Mouse (Mus musculus): Measurements from ENCODE around the gene Cplx3.

Gene Cplx3

DNA sequence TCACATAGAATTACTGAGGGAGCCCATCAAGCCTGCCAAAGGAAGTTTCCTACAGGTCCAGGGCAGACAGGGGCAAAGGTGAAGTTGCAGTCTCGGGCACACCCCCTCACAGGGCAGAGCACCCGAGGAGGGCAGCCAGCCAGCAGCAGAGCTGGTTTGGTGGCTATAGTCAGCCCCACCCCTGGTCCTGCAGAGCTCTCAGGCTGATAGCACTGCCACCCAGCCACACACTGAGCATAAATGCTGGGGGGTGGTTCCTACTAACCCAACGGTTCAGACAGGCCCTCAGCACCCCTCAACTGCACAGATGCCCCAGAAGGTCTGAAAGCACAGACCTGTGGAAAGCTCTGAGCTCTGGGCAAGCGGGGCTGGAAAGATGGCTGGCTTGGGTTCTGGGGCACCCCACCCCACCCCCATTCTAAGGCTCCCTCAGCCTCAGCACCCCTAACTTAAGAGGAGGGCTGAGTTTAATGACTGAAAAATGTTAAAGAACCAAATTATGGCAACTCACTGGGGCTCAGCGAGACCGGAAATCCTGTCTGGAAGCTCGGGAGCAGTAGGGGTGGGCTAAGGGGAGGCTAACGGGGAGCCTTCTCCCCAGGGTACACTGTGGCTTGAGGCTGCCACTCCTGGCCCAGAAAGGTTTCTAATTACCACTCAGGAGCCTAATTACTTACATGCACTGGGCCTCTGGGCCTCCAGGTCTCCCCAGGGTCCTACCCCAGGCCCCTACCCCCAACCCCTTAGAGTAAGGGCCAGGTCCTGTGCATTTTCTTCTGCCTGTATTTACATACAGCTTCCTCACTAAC lies 32.8 kb upstream of the Cplx3 start:
- DNase-seq (ENCODE audit: low read depth, low spot score) = no peak

GRCm38 (mm10) chr9:57637741-57638322 lies 31.8 kb upstream of the Cplx3 start:
- peak; percentile 62 for DNase-seq (ENCODE audit: low read depth, low spot score)

- DNase-seq (ENCODE audit: low read depth, low spot score) = no peak
Measured at GRCm38 (mm10) chr9:57637272-57637671, 31.2 kb upstream of the Cplx3 start.

- no peak for DNase-seq (ENCODE audit: low read depth, low spot score)
Measured at GRCm38 (mm10) chr9:57633481-57634024, 27.5 kb upstream of the Cplx3 start.

DNA sequence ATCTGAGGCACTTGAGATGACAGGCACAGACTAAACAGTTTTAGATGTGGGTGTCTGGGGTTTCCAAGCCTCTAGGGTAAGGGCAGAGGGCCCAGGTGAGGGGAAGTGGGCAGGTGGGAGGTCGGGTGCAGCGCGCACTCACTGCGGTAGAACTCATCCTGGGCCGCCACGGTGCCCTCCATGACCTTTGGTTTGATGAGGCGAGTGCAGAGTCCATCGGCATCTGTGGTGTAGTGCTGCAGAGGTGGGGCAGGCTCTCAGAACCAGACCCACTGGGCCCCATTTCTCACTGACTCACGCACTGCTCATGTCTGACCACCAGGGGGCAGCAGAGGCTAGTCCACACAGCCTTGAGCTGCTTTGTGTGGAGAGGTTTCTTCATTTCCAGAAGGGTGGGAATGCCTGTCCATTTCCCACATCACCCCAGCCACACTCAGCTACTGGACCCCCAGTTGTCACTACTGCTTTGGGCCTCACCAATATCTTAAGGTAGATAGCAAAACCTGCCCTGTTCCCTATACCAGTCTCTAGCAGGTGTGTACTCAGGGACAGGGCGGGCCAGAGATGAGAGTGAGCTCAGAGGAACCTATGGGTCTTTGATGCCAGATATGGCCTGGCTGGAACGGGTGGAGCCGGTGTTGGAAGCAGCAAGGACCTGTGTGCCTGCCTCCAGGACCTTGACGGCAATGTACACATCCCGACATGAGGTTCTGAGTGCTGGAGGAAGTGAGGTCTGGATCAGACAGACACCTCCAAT lies 23.2 kb upstream of the Cplx3 start:
- peak; percentile 54 for DNase-seq (ENCODE audit: low read depth, low spot score)

- no peak for DNase-seq (ENCODE audit: low read depth, low spot score)
Measured at GRCm38 (mm10) chr9:57628717-57629116, 22.6 kb upstream of the Cplx3 start.

- DNase-seq (ENCODE audit: low read depth, low spot score) = no peak
Measured at GRCm38 (mm10) chr9:57627892-57628291, 21.8 kb upstream of the Cplx3 start.

GRCm38 (mm10) chr9:57627191-57627590 lies 21.1 kb upstream of the Cplx3 start:
- DNase-seq (ENCODE audit: low read depth, low spot score) = no peak

GRCm38 (mm10) chr9:57625674-57626500 lies 19.8 kb upstream of the Cplx3 start:
- no peak for DNase-seq (ENCODE audit: low read depth, low spot score)

- no peak for DNase-seq (ENCODE audit: low read depth, low spot score)
Measured at GRCm38 (mm10) chr9:57624295-57624694, 18.2 kb upstream of the Cplx3 start.

- no peak for DNase-seq (ENCODE audit: low read depth, low spot score)
Measured at GRCm38 (mm10) chr9:57620674-57621073, 14.6 kb upstream of the Cplx3 start, which contains the start of gene Lman1l. Gene Lman1l, minus strand, starts transcription at chr9:57620774.

- DNase-seq (ENCODE audit: low read depth, low spot score) = no peak
Measured at GRCm38 (mm10) chr9:57618854-57619253, 12.8 kb upstream of the Cplx3 start.

- no peak for DNase-seq (ENCODE audit: low read depth, low spot score)
Measured at GRCm38 (mm10) chr9:57617556-57618169, 11.6 kb upstream of the Cplx3 start.

GRCm38 (mm10) chr9:57614786-57615185 lies 8.7 kb upstream of the Cplx3 start:
- DNase-seq (ENCODE audit: low read depth, low spot score) = no peak

- DNase-seq (ENCODE audit: low read depth, low spot score) = no peak
Measured at GRCm38 (mm10) chr9:57613975-57614374, 7.9 kb upstream of the Cplx3 start.

GRCm38 (mm10) chr9:57612587-57612986 lies 6.5 kb upstream of the Cplx3 start:
- no peak for DNase-seq (ENCODE audit: low read depth, low spot score)

GRCm38 (mm10) chr9:57610359-57610826 lies 4.3 kb upstream of the Cplx3 start:
- DNase-seq (ENCODE audit: low read depth, low spot score) = no peak

DNA sequence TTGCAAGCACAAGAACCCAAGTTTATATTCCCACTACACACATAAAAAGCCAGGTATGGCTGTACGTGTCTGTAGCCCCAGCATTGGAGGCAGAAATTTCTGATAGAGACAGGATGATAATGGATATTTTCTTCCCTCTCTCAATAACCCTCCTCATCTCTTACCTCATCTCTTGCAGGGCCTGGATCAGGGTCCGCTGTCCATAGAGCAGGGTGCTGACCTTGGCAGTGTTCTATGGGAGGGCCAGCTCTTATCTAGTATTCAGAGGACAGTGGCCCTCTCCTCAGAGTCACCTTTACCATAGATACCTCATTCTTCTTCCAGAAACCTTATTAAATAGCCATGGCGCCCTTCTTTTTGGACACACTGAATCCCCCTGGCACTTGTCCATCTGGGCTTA lies 3.7 kb upstream of the Cplx3 start:
- DNase-seq (ENCODE audit: low read depth, low spot score) = no peak

- no peak for DNase-seq (ENCODE audit: low read depth, low spot score)
Measured at GRCm38 (mm10) chr9:57605503-57605902, 578 bp downstream of the Cplx3 start.

- no peak for DNase-seq (ENCODE audit: low read depth, low spot score)
Measured at GRCm38 (mm10) chr9:57604875-57605274, 1.2 kb downstream of the Cplx3 start.

- DNase-seq (ENCODE audit: low read depth, low spot score) = no peak
Measured at GRCm38 (mm10) chr9:57602098-57602497, 4.0 kb downstream of the Cplx3 start.

Measured in skeletal muscle tissue, adult 2 months (tissue).